Mouse (Mus musculus) embryonic facial prominence, embryonic 14.5 days (tissue): ENCODE results near the gene Parm1. TPM values are rescaled to one million over a fixed set of nuclear protein-coding genes. Genes with fewer than 3 reads are reported as not detected.
A peak's percentile ranks its signal among the peaks of the same experiment; 100 is the strongest.

Experiments
- ATAC-seq: fragments of 200-750 bp; cut with Nextera tagmentation; 2 replicates; pipeline ENCODE4 v1.8.0; 2017; ENCODE audit warnings: low read depth, moderate number of reproducible peaks, moderate TSS enrichment
- DNase-seq: peaks from one replicate; pipeline ENCODE4 v3.0.0-alpha.2; 2015; ENCODE audit warnings: low spot score
- H3K27ac ChIP-seq: fragments of 300-500 bp; sonication (generic); replicated peaks from 2 replicates; pipeline ENCODE4 v1.5.1; 2014; ENCODE audit warnings: low read depth, mild to moderate bottlenecking, low read length, moderate library complexity
- H3K27me3 ChIP-seq: fragments of 300-500 bp; sonication (generic); replicated peaks from 2 replicates; pipeline ENCODE4 v1.6.1; 2014; ENCODE audit warnings: low read length; ENCODE audit not compliant: control insufficient read depth, insufficient read depth
- H3K36me3 ChIP-seq: fragments of 300-500 bp; sonication (generic); 2 replicates; pipeline ENCODE4 v1.6.1; 2014; ENCODE audit warnings: low read length, mixed read lengths; ENCODE audit not compliant: control insufficient read depth, insufficient read depth
- H3K4me1 ChIP-seq: fragments of 300-500 bp; sonication (generic); 2 replicates; pipeline ENCODE4 v1.6.1; 2014; ENCODE audit warnings: antibody characterized with exemption, low read length; ENCODE audit not compliant: control insufficient read depth, insufficient read depth
- H3K4me2 ChIP-seq: fragments of 300-500 bp; sonication (generic); 2 replicates; pipeline ENCODE4 v1.6.1; 2014; ENCODE audit warnings: low read depth, mild to moderate bottlenecking, low read length, moderate library complexity, mixed read lengths
- H3K4me3 ChIP-seq: fragments of 300-500 bp; sonication (generic); 2 replicates; pipeline ENCODE4 v1.5.1; 2014; ENCODE audit warnings: low read depth, mild to moderate bottlenecking, low read length
- H3K9ac ChIP-seq: fragments of 300-500 bp; sonication (generic); 2 replicates; pipeline ENCODE4 v1.6.1; 2014; ENCODE audit warnings: low read depth, mild to moderate bottlenecking, low read length, moderate library complexity, mixed read lengths
- H3K9me3 ChIP-seq: fragments of 300-500 bp; sonication (generic); 2 replicates; pipeline ENCODE4 v1.6.1; 2016; ENCODE audit warnings: low read length; ENCODE audit not compliant: control insufficient read depth
- WGBS: fragments of 180-500 bp; shearing (Covaris S2); extraction: QIAGEN DNeasy Blood & Tissue Kit; methylation state at CpG from one replicate; pipeline ENCODE4 v1.1.7; 2014; 5-methylcytosine and 5-hydroxymethylcytosine counted together
- polyA plus RNA-seq: library from polyadenylated mRNA; unstranded; fragments of >200 nt; fragmentation: Nextera tagmentation; extraction: Ambion mirVana; gene quantifications from 2 replicates; pipeline ENCODE4 v1.2.1, GENCODE M21; 2014

Parm1 gene
- polyA plus RNA-seq, 1 experiment from 2014 or later, result 25.6 TPM

DNA sequence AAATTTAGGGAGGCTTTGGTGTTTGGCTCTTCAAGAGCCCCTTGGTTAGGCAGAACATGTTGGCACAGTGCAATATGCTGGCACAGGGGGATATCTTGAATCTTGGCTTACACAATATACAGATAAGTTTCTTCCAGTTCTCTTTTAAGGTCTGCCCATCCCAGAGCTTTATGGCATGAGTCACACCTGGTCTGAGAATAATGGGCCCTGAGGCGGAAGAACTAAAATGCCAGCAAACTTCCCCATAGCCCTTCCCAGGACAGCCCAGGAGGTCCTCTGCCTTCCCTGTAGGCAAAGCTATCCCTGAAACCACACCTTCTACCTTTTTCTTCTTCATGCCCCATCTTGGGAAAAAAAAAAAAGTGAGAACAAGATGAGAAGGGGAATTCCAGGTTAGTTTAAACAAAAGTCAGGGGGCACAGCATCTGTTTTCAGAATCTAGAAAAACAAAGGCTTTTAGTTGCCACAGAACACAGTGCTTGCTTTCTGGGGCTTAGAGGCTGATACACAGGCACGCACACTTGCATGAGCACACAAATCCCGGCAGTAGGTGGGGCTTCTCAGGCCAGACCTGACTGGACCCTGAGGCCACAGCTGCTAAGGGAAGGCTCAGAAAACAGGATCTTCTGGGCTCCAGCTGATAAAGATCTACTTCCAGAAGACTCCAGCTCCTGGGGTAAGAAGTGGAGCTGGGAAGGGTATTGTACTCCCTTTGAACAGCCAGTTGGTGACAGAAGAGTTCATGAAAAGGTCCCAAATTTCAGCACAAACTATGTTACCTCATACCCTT lies 92.3 kb downstream of the Parm1 start:
- Histone ChIP-seq H3K36me3 (no peaks in the 10 kb centered on the region), H3K4me1 (no peaks in the 10 kb centered on the region), H3K27me3 (no peaks in the 10 kb centered on the region), H3K9me3 (no peaks in the 10 kb centered on the region), H3K27ac (no peak overlapping the region), H3K9ac (no peak overlapping the region), H3K4me2 (no peak overlapping the region), H3K4me3 (no peak overlapping the region)
- 56% methylated on average over 3 of the region's 3 CpGs for WGBS
- DNase-seq (no peak), ATAC-seq (no peak)

DNA sequence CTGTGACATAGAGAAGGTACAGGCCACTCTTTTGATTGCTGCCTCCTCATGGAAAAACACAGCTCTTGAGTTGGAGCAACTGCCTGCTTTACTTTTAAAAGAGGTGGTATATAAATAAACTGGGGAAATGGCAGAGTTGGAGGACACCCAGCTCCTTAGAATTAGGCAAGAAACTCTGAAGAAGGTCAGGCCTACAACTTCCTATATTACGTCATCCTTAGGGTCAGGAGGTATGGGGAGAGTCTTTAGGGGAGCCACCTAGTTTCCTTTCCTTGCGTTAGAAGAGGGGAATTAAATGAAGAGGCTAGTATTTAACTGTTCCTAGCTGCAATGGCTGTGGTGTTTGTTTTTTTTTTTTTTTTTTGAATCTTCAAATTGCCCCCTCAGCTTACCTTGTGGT lies 93.1 kb downstream of the Parm1 start:
- Histone ChIP-seq H3K27me3 (no peaks in the 10 kb centered on the region), H3K4me1 (no peaks in the 10 kb centered on the region), H3K4me2 (no peak overlapping the region), H3K9ac (no peak overlapping the region), H3K4me3 (no peak overlapping the region), H3K27ac (no peak overlapping the region), H3K36me3 (no peaks in the 10 kb centered on the region), H3K9me3 (no peaks in the 10 kb centered on the region)
- DNase-seq (no peak), ATAC-seq (no peak)
- 58% methylated on average over 2 of the region's 2 CpGs for WGBS

DNA sequence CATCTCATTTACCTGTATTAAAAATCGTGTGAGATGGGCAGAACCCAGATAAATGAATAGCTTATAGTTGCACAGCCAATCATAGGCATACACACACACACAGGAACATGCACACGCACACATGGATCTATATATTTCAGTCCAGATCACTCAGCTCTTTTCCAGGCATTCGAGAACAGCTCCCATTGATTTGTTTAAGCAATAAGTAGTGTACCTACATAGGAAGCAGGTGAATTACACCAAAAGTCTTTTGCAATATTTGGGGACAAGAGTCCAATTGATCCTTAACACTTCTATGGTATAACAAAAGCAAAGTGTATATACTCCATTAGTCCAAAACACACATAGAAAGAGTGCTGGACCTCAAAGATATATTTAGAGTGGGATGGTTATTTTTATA lies 94.2 kb downstream of the Parm1 start:
- H3K36me3 ChIP-seq, result no peaks in the 10 kb centered on the region
- H3K9me3 ChIP-seq, result no peaks in the 10 kb centered on the region
- H3K4me3 ChIP-seq, result no peak overlapping the region
- H3K9ac ChIP-seq, result no peak overlapping the region
- no peak overlapping the region for H3K27ac ChIP-seq
- 86% methylated on average over 3 of the region's 3 CpGs for WGBS
- H3K4me2 ChIP-seq, result no peak overlapping the region
- no peaks in the 10 kb centered on the region for H3K4me1 ChIP-seq
- no peak for ATAC-seq
- no peaks in the 10 kb centered on the region for H3K27me3 ChIP-seq
- DNase-seq, result no peak

DNA sequence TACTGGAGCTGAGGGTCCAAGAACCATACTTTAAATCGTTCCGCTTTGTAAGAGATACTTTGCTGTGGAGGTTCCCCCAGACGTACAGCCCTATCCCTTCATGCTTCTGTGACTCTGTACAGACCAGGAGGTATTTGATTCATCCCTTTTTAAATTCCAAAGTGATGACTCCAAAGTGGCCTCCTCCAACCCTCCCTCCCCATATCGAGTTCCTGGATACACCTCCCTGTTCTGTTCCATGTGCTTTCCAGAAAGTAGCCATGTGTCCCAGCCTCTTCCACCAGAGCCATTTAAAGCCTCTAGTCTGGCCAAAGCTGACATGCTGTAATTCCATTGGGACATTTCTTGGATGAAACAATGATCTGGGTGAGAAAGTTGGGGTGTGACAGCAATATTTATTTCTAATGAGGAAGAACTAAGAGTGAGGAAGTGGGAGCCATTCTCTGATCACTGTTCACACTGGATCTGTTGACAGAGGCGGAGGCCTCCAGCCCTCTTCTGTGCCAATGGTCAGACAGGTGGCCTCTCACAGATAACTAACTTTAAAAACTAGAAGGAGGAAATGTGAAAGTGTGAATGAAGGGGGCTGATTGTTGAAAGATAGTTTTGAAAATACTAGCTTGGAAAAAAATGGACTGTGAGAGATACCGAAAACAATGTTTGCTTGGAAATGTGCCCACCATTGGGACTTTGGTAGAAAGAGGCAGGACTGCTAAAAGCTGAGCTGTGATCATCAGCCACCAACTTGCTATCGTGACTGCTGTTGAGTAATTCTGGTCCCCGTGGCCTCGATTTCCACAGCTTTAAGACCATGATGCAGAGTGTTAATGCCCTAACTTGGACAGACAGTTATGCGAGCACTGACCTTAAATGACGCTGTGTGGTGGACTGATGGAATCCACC lies 100.2 kb downstream of the Parm1 start:
- no peak overlapping the region for H3K4me2 ChIP-seq
- no peaks in the 10 kb centered on the region for H3K27me3 ChIP-seq
- no peak overlapping the region for H3K9ac ChIP-seq
- H3K27ac ChIP-seq, result no peak overlapping the region
- 76% methylated on average over 11 of the region's 11 CpGs for WGBS
- peak; percentile 64; the same call in 1 of the 2 replicates for ATAC-seq
- DNase-seq, result no peak
- no peak overlapping the region for H3K4me3 ChIP-seq
- H3K9me3 ChIP-seq, result no peaks in the 10 kb centered on the region
- H3K36me3 ChIP-seq, result no peaks in the 10 kb centered on the region
- 0 out of 2 replicates have a peak, but pooled peaks cover 3% of the 10 kb centered on the region for H3K4me1 ChIP-seq

DNA sequence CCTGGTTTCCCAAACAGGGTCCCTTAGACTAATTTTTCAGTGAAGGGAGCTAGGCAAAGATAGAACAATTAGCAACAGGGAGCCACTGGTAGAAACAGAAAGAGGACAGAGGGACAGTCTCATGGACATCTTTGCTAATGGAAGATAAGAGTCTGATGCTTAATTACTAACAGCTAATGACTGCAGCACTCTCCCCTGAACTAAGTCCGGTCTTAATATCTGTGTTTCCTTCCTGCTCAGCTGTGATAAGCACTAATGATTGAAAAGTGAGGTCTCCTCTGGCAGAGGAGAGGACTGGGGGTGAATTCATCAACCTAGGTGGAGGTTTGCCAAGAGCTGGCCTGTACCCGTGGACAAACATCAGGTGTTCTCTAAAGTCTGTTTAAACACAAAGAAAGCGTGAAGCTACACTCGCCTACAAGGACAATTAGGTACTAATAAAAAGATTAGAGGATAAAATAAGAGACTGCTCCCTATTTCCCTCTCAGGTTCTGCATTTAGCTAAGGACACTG lies 101.3 kb downstream of the Parm1 start:
- Histone ChIP-seq H3K9ac (no peak overlapping the region), H3K27ac (no peak overlapping the region), H3K4me1 (0 out of 2 replicates have a peak, but pooled peaks cover 3% of the 10 kb centered on the region), H3K27me3 (no peaks in the 10 kb centered on the region), H3K4me2 (no peak overlapping the region), H3K36me3 (no peaks in the 10 kb centered on the region), H3K9me3 (no peaks in the 10 kb centered on the region), H3K4me3 (no peak overlapping the region)
- WGBS, result 84% methylated on average over 4 of the region's 4 CpGs
- DNase-seq (no peak), ATAC-seq (no peak)

DNA sequence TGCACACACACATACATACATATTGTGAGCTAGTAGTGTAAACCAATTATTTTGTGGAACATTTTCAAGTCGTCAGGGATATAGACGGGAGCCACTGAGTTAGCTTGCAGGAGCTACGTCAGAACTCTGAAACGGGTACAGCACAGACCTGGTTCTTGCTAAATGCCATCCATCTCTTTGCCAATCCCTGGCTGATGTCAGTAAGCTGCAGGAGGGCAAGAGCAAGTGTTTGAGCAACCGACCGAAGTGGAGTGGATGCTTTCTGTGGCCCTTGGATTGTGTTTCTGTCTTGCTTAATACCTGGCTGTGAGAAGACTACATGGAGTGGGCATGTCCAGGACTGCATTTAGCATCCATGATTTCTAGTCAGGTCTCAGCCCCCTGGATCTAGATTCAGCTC lies 103.8 kb downstream of the Parm1 start:
- Histone ChIP-seq H3K4me1 (0 out of 2 replicates have a peak, but pooled peaks cover 3% of the 10 kb centered on the region), H3K9me3 (no peaks in the 10 kb centered on the region), H3K4me2 (no peak overlapping the region), H3K27ac (no peak overlapping the region), H3K9ac (no peak overlapping the region), H3K36me3 (0 out of 2 replicates have a peak, but pooled peaks cover 2% of the 10 kb centered on the region), H3K4me3 (no peak overlapping the region), H3K27me3 (no peaks in the 10 kb centered on the region)
- 92% methylated on average over 6 of the region's 6 CpGs for WGBS
- no peak for ATAC-seq
- no peak for DNase-seq

DNA sequence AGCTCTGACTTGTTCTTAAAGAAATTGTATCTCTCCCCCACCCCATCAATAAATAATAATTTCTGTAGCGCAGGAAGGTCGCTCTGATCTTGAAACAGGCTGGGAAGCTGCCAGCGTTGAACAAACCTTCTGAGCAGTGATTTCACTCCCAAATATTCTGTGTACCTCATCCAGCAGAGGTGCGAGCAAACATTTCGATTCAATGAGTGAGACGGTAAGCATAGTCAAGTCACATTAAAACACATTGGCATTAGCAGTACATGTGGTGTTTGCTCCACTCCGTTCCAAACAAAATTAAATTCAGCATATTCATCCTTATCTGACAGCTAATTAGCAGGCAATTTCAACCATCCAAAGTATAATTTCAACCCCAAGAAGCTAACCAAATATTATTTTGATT lies 109.4 kb downstream of the Parm1 start:
- H3K9ac ChIP-seq, result no peak overlapping the region
- ATAC-seq (no peak), DNase-seq (no peak)
- no peaks in the 10 kb centered on the region for H3K27me3 ChIP-seq
- no peak overlapping the region for H3K4me3 ChIP-seq
- no peak overlapping the region for H3K27ac ChIP-seq
- 0 out of 2 replicates have a peak, but pooled peaks cover 6% of the 10 kb centered on the region for H3K36me3 ChIP-seq
- no peak overlapping the region for H3K4me2 ChIP-seq
- H3K4me1 ChIP-seq, result no peaks in the 10 kb centered on the region
- WGBS, result 93% methylated on average over 7 of the region's 7 CpGs
- no peaks in the 10 kb centered on the region for H3K9me3 ChIP-seq

DNA sequence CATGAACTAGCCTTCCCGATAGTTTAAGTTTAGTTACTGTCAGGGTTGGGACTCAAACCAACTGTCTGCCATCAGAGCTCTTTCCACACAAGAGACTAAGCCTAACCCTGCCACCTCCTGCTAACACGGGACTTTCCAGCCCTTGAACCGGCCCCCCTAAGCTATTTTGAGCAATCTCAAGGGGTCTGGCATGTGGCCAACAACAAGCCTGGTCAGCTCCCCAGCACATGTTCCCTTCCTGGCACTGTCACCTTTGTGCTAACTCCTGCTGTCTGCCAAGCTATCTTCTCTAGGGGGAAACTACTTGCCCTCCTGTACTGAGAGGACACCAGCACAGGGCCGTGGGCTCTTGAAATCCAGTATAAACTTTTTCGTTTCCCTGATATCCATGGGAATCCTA lies 112.1 kb downstream of the Parm1 start:
- no peaks in the 10 kb centered on the region for H3K27me3 ChIP-seq
- H3K9me3 ChIP-seq, result no peaks in the 10 kb centered on the region
- H3K4me3 ChIP-seq, result no peak overlapping the region
- 63% methylated on average over 5 of the region's 5 CpGs for WGBS
- H3K4me2 ChIP-seq, result no peak overlapping the region
- ATAC-seq (0 out of 2 replicates have a peak, but pooled peaks have one; percentile 26), DNase-seq (peak; percentile 72)
- no peaks in the 10 kb centered on the region for H3K4me1 ChIP-seq
- H3K27ac ChIP-seq, result no peak overlapping the region
- H3K36me3 ChIP-seq, result 0 out of 2 replicates have a peak, but pooled peaks cover 6% of the 10 kb centered on the region
- no peak overlapping the region for H3K9ac ChIP-seq
